Mouse (Mus musculus) megakaryocyte-erythroid progenitor cell, adult 5-6 weeks (primary cell): ENCODE data around the gene Cela2a. TPM values are rescaled to one million over a fixed set of nuclear protein-coding genes. Genes with fewer than 3 reads are reported as not detected.

Experiments
- ATAC-seq: replicated peaks from 2 replicates; pipeline ENCODE4 v1.8.0; 2016; ENCODE audit warnings: mild to moderate bottlenecking, inconsistent platforms; ENCODE audit not compliant: severe bottlenecking, poor library complexity, low FRiP score, low TSS enrichment
- total RNA-seq, 2 experiments: library from RNA; stranded (forward) in 1 of 2; stranded (reverse) in 1 of 2; fragments of 200-1000, 215-1000 nt in 1 of 2; fragments of >200 nt in 1 of 2; fragmentation: Nextera tagmentation in 1 of 2; gene quantifications; 2 replicates each; pipeline ENCODE4 v1.2.3; 2014 to 2017

Cela2a gene
- not detected in 2 replicates for total RNA-seq (2014; fragmentation: Nextera tagmentation)
- not detected in 2 replicates for total RNA-seq (2017)

- ATAC-seq: no peak
Observed at GRCm38 (mm10) chr4:141826060-141826459, at the start of gene Cela2a. TSS of gene Cela2a (minus strand) at chr4:141826160.

GRCm38 (mm10) chr4:141875481-141876108 lies 49.6 kb upstream of the Cela2a start:
- 0 out of 2 replicates have a peak, but pooled peaks have one; percentile 10 for ATAC-seq

GRCm38 (mm10) chr4:141874601-141875460 lies 48.9 kb upstream of the Cela2a start, which contains the start of gene Efhd2:
TSS of gene Efhd2 (minus strand) at chr4:141874920.
- peak; percentile 90 for ATAC-seq

GRCm38 (mm10) chr4:141874111-141874600 lies 48.2 kb upstream of the Cela2a start:
- ATAC-seq: no peak; the same call in 1 of the 2 replicates

GRCm38 (mm10) chr4:141872977-141873376 lies 47.0 kb upstream of the Cela2a start:
- no peak for ATAC-seq

- no peak for ATAC-seq
Observed at GRCm38 (mm10) chr4:141871909-141872308, 45.9 kb upstream of the Cela2a start.

GRCm38 (mm10) chr4:141871333-141871725 lies 45.4 kb upstream of the Cela2a start:
- ATAC-seq: no peak

- ATAC-seq: no peak
Observed at GRCm38 (mm10) chr4:141870666-141871332, 44.8 kb upstream of the Cela2a start.

GRCm38 (mm10) chr4:141869436-141870215 lies 43.7 kb upstream of the Cela2a start:
- ATAC-seq: no peak

- ATAC-seq: no peak
Observed at GRCm38 (mm10) chr4:141868051-141868450, 42.1 kb upstream of the Cela2a start.

GRCm38 (mm10) chr4:141867498-141867897 lies 41.5 kb upstream of the Cela2a start:
- ATAC-seq: no peak

GRCm38 (mm10) chr4:141866933-141867490 lies 41.1 kb upstream of the Cela2a start:
- no peak for ATAC-seq

- ATAC-seq: no peak
Observed at GRCm38 (mm10) chr4:141865600-141865999, 39.6 kb upstream of the Cela2a start.

GRCm38 (mm10) chr4:141865006-141865405 lies 39.0 kb upstream of the Cela2a start:
- ATAC-seq: no peak

- no peak for ATAC-seq
Observed at GRCm38 (mm10) chr4:141864506-141864905, 38.5 kb upstream of the Cela2a start.

- no peak for ATAC-seq
Observed at GRCm38 (mm10) chr4:141863726-141864280, 37.8 kb upstream of the Cela2a start.

GRCm38 (mm10) chr4:141862867-141863266 lies 36.9 kb upstream of the Cela2a start:
- no peak for ATAC-seq

- no peak for ATAC-seq
Observed at GRCm38 (mm10) chr4:141861591-141862295, 35.8 kb upstream of the Cela2a start.
